Mouse (Mus musculus): Measurements from ENCODE around the gene Scn2a.
"Not testable (repeated sequence)": the region's sequence is repeated elsewhere in the genome, so short reads cannot be mapped to it uniquely, and the experiment has no call there.

The Scn2a gene

GRCm38 (mm10) chr2:65701175-65701574, 80.6 kb downstream of the Scn2a start:
- DNase-seq: no peak

- no peak for DNase-seq
Measured at GRCm38 (mm10) chr2:65722219-65722800, 101.7 kb downstream of the Scn2a start.

- no peak for DNase-seq
Measured at GRCm38 (mm10) chr2:65745400-65745799, 124.8 kb downstream of the Scn2a start.

GRCm38 (mm10) chr2:65782442-65782841, 161.9 kb downstream of the Scn2a start:
- DNase-seq: no peak

- DNase-seq: no peak
Measured at GRCm38 (mm10) chr2:65783392-65783791, 162.8 kb downstream of the Scn2a start.

GRCm38 (mm10) chr2:65792516-65792915, 171.9 kb downstream of the Scn2a start:
- DNase-seq: peak; percentile 9

GRCm38 (mm10) chr2:65793593-65793992, 173.0 kb downstream of the Scn2a start:
- no peak for DNase-seq

- DNase-seq: no peak
Measured at GRCm38 (mm10) chr2:65801054-65801709, 180.6 kb downstream of the Scn2a start.

- no peak for DNase-seq
Measured at GRCm38 (mm10) chr2:65806556-65806955, 186.0 kb downstream of the Scn2a start.

- DNase-seq: not testable (repeated sequence)
Measured at GRCm38 (mm10) chr2:65811203-65811602, 190.6 kb downstream of the Scn2a start.

All from cerebellum, adult 8-10 months (tissue).